Mouse (Mus musculus): ENCODE results near the gene Tspan32.

DNA sequence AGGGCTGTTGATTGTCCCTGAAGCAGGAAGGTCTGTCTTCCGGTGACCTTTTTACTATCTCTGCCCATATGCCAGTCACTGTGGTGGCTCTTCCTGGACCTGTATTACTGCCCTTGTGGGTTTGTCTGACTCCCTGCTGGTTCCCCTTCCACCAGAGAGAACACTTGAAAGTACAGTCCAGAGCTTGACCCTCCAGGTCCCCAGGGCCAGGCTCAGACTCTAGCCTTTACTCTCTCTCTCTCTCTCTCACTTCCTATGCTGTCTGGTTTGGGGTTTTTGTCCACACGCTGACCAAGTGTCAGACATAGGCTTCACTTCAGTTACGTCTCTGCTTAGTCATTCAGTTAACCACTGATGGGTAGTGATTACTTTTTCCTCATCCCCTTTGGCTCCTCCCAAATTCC, 38.1 kb downstream of the Tspan32 start:
- no peak for TF ChIP-seq EP300 (IDR thresholded peaks at IDR 0.05; ENCODE audit: low read depth)
- no peak for TF ChIP-seq CTCF (IDR thresholded peaks at IDR 0.05; ENCODE audit: low read depth)

Data from liver, postnatal 0 days (tissue).